Mouse (Mus musculus) midbrain, postnatal 0 days (tissue): ENCODE results near the gene Ppfibp1. TPM values are rescaled to one million over a fixed set of nuclear protein-coding genes. Genes with fewer than 3 reads are reported as not detected.
A peak's percentile ranks its signal among the peaks of the same experiment; 100 is the strongest.

Source experiments
- ATAC-seq: fragments of 200-750 bp; cut with Nextera tagmentation; 2 replicates; pipeline ENCODE4 v1.8.0; 2017; ENCODE audit warnings: moderate number of reproducible peaks, mild to moderate bottlenecking, moderate TSS enrichment, moderate library complexity; ENCODE audit not compliant: low FRiP score
- DNase-seq: peaks from one replicate; pipeline ENCODE4 v3.0.0-alpha.2; 2015; ENCODE audit warnings: low spot score
- H3K27ac ChIP-seq: fragments of 300-500 bp; sonication (generic); 2 replicates; pipeline ENCODE4 v1.5.1; 2014; ENCODE audit warnings: low read depth, mild to moderate bottlenecking, low read length, mixed read lengths
- H3K27me3 ChIP-seq: fragments of 300-500 bp; sonication (generic); 2 replicates; pipeline ENCODE4 v1.6.1; 2014; ENCODE audit warnings: low read length, control low read depth, mixed read lengths; ENCODE audit not compliant: insufficient read depth
- H3K36me3 ChIP-seq: fragments of 300-500 bp; sonication (generic); 2 replicates; pipeline ENCODE4 v1.6.1; 2014; ENCODE audit warnings: low read length, control low read depth, mixed read lengths; ENCODE audit not compliant: insufficient read depth
- H3K4me1 ChIP-seq: fragments of 300-500 bp; sonication (generic); 2 replicates; pipeline ENCODE4 v1.6.1; 2014; ENCODE audit warnings: mild to moderate bottlenecking, control low read depth, antibody characterized with exemption, low read length, mixed read lengths; ENCODE audit not compliant: insufficient read depth
- H3K4me2 ChIP-seq: fragments of 300-500 bp; sonication (generic); 2 replicates; pipeline ENCODE4 v1.6.1; 2014; ENCODE audit warnings: low read depth, mild to moderate bottlenecking, low read length, mixed read lengths; ENCODE audit not compliant: poor library complexity, severe bottlenecking
- H3K4me3 ChIP-seq: fragments of 300-500 bp; sonication (generic); 2 replicates; pipeline ENCODE4 v1.5.1; 2014; ENCODE audit warnings: low read depth, mild to moderate bottlenecking, low read length, moderate library complexity
- H3K9ac ChIP-seq: fragments of 300-500 bp; sonication (generic); replicated peaks from 2 replicates; pipeline ENCODE4 v1.6.1; 2014; ENCODE audit warnings: mild to moderate bottlenecking, low read length, moderate library complexity, mixed read lengths; ENCODE audit not compliant: poor library complexity, severe bottlenecking
- H3K9me3 ChIP-seq: fragments of 300-500 bp; sonication (generic); 2 replicates; pipeline ENCODE4 v1.6.1; 2016; ENCODE audit warnings: low read length, control low read depth
- CTCF ChIP-seq: IDR thresholded peaks from 2 replicates; pipeline ENCODE4 v1.5.1; 2016; ENCODE audit warnings: antibody characterized with exemption, mild to moderate bottlenecking
- WGBS: fragments of 180-500 bp; shearing (Covaris S2); extraction: QIAGEN DNeasy Blood & Tissue Kit; methylation state at CpG from one replicate; pipeline ENCODE4 v1.1.7; 2014; 5-methylcytosine and 5-hydroxymethylcytosine counted together
- polyA plus RNA-seq: library from polyadenylated mRNA; unstranded; fragments of >200 nt; fragmentation: Nextera tagmentation; extraction: Ambion mirVana; gene quantifications from 2 replicates; pipeline ENCODE4 v1.2.1, GENCODE M21; 2015
- total RNA-seq: library from RNA; depleted of rRNA; stranded (reverse); fragments of >200 nt; gene quantifications from 2 replicates; pipeline ENCODE4 v1.2.3, GENCODE M21; 2014

Gene Ppfibp1
- total and polyA plus RNA-seq, 2 experiments from 2014 or later = 23.7 to 25.4 TPM

GRCm38 (mm10) chr6:146884171-146884570 is 4.1 kb upstream of the Ppfibp1 start:
- no peak overlapping the region for H3K27ac ChIP-seq
- H3K4me1 ChIP-seq = 0 out of 2 replicates have a peak, but pooled peaks cover 7% of the 10 kb centered on the region
- H3K4me2 ChIP-seq = no peak overlapping the region
- no peaks in the 10 kb centered on the region for H3K36me3 ChIP-seq
- ATAC-seq (no peak), DNase-seq (no peak)
- H3K27me3 ChIP-seq = no peaks in the 10 kb centered on the region
- 90% methylated on average over 3 of the region's 3 CpGs for WGBS
- TF ChIP-seq CTCF = no peak
- H3K4me3 ChIP-seq = no peak overlapping the region
- H3K9ac ChIP-seq = no peak overlapping the region
- H3K9me3 ChIP-seq = no peaks in the 10 kb centered on the region

GRCm38 (mm10) chr6:146884851-146885250 is 3.4 kb upstream of the Ppfibp1 start:
- no peak for DNase-seq

DNA sequence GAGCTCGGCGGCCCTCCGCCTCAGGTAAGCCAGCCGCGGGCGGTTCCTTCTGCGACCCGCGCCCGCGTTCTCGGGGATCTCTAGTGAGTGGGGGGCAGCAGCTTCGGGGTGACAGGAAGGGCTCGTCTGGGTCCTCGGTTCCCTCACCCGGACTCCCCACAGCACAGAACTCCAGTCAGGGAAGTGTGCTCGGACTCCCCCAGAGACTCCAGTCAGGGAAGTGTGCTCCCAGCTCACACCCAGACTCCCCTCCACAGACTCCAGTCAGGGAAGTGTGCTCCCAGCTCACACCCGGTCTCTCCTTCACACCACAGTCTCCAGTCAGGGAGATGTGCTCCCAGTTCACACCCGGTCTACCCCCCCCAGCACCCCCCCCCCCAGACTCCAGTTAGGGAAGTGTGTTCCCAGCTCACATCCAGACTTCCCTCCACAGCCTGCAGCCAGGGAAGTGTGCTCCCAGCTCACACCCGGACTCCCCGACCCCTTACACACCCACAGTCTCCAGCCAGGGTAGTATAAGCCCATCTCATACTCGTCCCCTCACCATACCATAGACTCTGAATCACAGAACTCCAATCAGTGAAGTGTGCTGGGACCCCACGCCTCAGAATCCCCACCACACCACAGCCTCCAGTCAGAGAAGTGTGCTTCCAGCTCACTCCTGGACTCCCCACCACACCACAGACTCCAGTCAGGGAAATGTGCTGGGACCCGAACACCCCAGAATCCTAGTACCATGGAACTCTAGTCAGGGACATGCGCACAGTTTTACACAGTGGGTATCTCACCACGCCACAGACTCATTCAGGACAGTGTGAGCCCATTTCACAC is 588 bp downstream of the Ppfibp1 start:
- Histone ChIP-seq H3K4me2 (peak overlapping the region; percentile 90), H3K36me3 (no peaks in the 10 kb centered on the region), H3K4me3 (peak overlapping the region; percentile 84), H3K9me3 (no peaks in the 10 kb centered on the region), H3K9ac (peak overlapping the region; percentile 72), H3K4me1 (0 out of 2 replicates have a peak, but pooled peaks cover 8% of the 10 kb centered on the region), H3K27ac (no peak overlapping the region), H3K27me3 (no peaks in the 10 kb centered on the region; the same call in 1 of the 2 replicates)
- TF ChIP-seq CTCF = no peak
- DNase-seq (no peak), ATAC-seq (peak; percentile 62)
- 8% methylated on average over 26 of the region's 26 CpGs for WGBS

More at GRCm38 (mm10) chr6:146884851-146885250, 3.4 kb upstream of the Ppfibp1 start:
- Histone ChIP-seq H3K9me3 (no peaks in the 10 kb centered on the region), H3K4me3 (no peak overlapping the region), H3K27me3 (no peaks in the 10 kb centered on the region; the same call in 1 of the 2 replicates), H3K9ac (no peak overlapping the region), H3K36me3 (no peaks in the 10 kb centered on the region), H3K27ac (no peak overlapping the region), H3K4me1 (0 out of 2 replicates have a peak, but pooled peaks cover 8% of the 10 kb centered on the region), H3K4me2 (no peak overlapping the region)
- WGBS = 44% methylated on average over 4 of the region's 4 CpGs
- TF ChIP-seq CTCF = no peak
- ATAC-seq = no peak

GRCm38 (mm10) chr6:146890215-146890614 is 1.9 kb downstream of the Ppfibp1 start:
- H3K27me3 ChIP-seq = no peaks in the 10 kb centered on the region; the same call in 1 of the 2 replicates
- 0 out of 2 replicates have a peak overlapping the region, but pooled peaks have one; percentile 32 for H3K4me2 ChIP-seq
- no peaks in the 10 kb centered on the region for H3K36me3 ChIP-seq
- no peak overlapping the region for H3K9ac ChIP-seq
- no peak overlapping the region for H3K27ac ChIP-seq
- 58% methylated on average over 2 of the region's 2 CpGs for WGBS
- H3K9me3 ChIP-seq = no peaks in the 10 kb centered on the region
- H3K4me1 ChIP-seq = 0 out of 2 replicates have a peak, but pooled peaks cover 8% of the 10 kb centered on the region
- ATAC-seq (no peak), DNase-seq (no peak)
- no peak for TF ChIP-seq CTCF
- no peak overlapping the region for H3K4me3 ChIP-seq

GRCm38 (mm10) chr6:146890633-146891032 is 2.3 kb downstream of the Ppfibp1 start:
- Histone ChIP-seq H3K4me1 (0 out of 2 replicates have a peak, but pooled peaks cover 8% of the 10 kb centered on the region), H3K4me3 (no peak overlapping the region), H3K9me3 (no peaks in the 10 kb centered on the region), H3K27me3 (no peaks in the 10 kb centered on the region; the same call in 1 of the 2 replicates), H3K4me2 (peak overlapping the region; percentile 32), H3K9ac (no peak overlapping the region), H3K36me3 (no peaks in the 10 kb centered on the region), H3K27ac (no peak overlapping the region)
- DNase-seq = no peak
- TF ChIP-seq CTCF = no peak
- no peak for ATAC-seq

DNA sequence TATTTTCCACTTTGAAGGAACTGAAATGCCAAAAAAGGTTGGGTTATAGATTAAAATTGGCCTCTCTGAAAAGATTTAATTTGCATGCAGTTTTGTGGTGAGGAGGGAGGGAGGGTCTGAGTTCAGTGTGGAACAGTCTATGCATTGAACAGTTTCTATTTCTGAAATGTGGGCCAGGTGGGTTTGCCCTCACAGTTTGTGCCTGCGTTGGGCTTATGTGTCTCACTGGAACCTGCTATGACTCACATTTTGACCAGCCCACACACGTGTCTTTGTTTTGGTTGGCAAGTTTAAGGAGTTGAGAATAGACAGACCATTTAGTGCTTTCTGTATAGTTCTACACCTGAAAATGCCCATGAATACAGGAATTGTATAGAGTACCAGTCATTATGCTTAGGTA is 5.6 kb downstream of the Ppfibp1 start:
- Histone ChIP-seq H3K9ac (no peak overlapping the region), H3K4me1 (0 out of 2 replicates have a peak, but pooled peaks cover 4% of the 10 kb centered on the region), H3K4me2 (no peak overlapping the region), H3K9me3 (no peaks in the 10 kb centered on the region), H3K27me3 (no peaks in the 10 kb centered on the region; the same call in 1 of the 2 replicates), H3K4me3 (no peak overlapping the region), H3K36me3 (no peaks in the 10 kb centered on the region), H3K27ac (no peak overlapping the region)
- 82% methylated on average over 2 of the region's 2 CpGs for WGBS
- DNase-seq (no peak), ATAC-seq (no peak)
- no peak for TF ChIP-seq CTCF
